Mouse (Mus musculus) gastrocnemius, postnatal 14 days (tissue): Measurements from ENCODE around the gene Agpat1. TPM values are rescaled to one million over a fixed set of nuclear protein-coding genes. Genes with fewer than 3 reads are reported as not detected.

ENCODE experiments used
- DNase-seq: peaks from one replicate; pipeline ENCODE4 v3.0.0; 2021; ENCODE audit warnings: mixed read lengths
- intact Hi-C: fragments of 180-260 bp; cut with DNase I; formaldehyde crosslinking; loops from one replicate; pipeline ENCODE4 v1.15.1; 2025; ENCODE audit warnings: low total_unique reads
- total RNA-seq, 2 experiments: library from RNA; stranded (reverse); gene quantifications; 2 replicates each; pipeline ENCODE4 v1.2.3; 2021

Gene Agpat1
- total RNA-seq, 2 experiments from 2014 or later: 38.8 to 39.1 TPM

GRCm38 (mm10) chr17:34601796-34602195, 2.3 kb upstream of the Agpat1 start:
- intact Hi-C loops: no loop called here
- no peak for DNase-seq

- peak; percentile 97 for DNase-seq
- intact Hi-C loops: no loop called here
These were observed 544 bp upstream of the Agpat1 start, which contains the start of gene Rnf5 for GRCm38 (mm10) chr17:34603375-34604060. Gene Rnf5, minus strand, starts transcription at chr17:34603690.

- intact Hi-C loops: no loop called here
- peak; percentile 42 for DNase-seq
These were observed 612 bp downstream of the Agpat1 start for GRCm38 (mm10) chr17:34604511-34605237.

GRCm38 (mm10) chr17:34605609-34606008, 1.5 kb downstream of the Agpat1 start:
- peak; percentile 98 for DNase-seq
- intact Hi-C loops: no loop called here

GRCm38 (mm10) chr17:34606186-34607039, 2.4 kb downstream of the Agpat1 start:
- DNase-seq: peak; percentile 40
- intact Hi-C loops: no loop called here

GRCm38 (mm10) chr17:34607997-34608396, 3.9 kb downstream of the Agpat1 start:
- no peak for DNase-seq
- intact Hi-C loops: no loop called here

GRCm38 (mm10) chr17:34611050-34611449, 7.0 kb downstream of the Agpat1 start:
- intact Hi-C loops: loop anchor here (10.0 kb wide), 1 partner anchor 166 kb away; no protein-coding TSS in a partner anchor
- no peak for DNase-seq

- intact Hi-C loops: loop anchor here (10.0 kb wide), 1 partner anchor 168 kb away; no protein-coding TSS in a partner anchor
- no peak for DNase-seq
These were observed 9.1 kb downstream of the Agpat1 start for GRCm38 (mm10) chr17:34613054-34613645.

GRCm38 (mm10) chr17:34613830-34614229, 9.8 kb downstream of the Agpat1 start:
- intact Hi-C loops: loop anchor here (10.0 kb wide), 1 partner anchor 169 kb away; no protein-coding TSS in a partner anchor
- DNase-seq: no peak

GRCm38 (mm10) chr17:34615871-34616270, 11.8 kb downstream of the Agpat1 start, which contains the start of gene Egfl8:
Gene Egfl8, minus strand, starts transcription at chr17:34615971.
- intact Hi-C loops: loop anchor here (5.0 to 10.0 kb wide), 2 partner anchors 44 to 171 kb away; no protein-coding TSS in a partner anchor
- DNase-seq: no peak

GRCm38 (mm10) chr17:34618999-34619398, 14.9 kb downstream of the Agpat1 start:
- no peak for DNase-seq
- intact Hi-C loops: loop anchor here (5.0 to 10.0 kb wide), 2 partner anchors 47 to 174 kb away; no protein-coding TSS in a partner anchor

- no peak for DNase-seq
- intact Hi-C loops: no loop called here
These were observed 16.9 kb downstream of the Agpat1 start for GRCm38 (mm10) chr17:34621006-34621405.

- no peak for DNase-seq
- intact Hi-C loops: no loop called here
These were observed 19.1 kb downstream of the Agpat1 start for GRCm38 (mm10) chr17:34623161-34623560.

GRCm38 (mm10) chr17:34624981-34625380, 20.9 kb downstream of the Agpat1 start:
- intact Hi-C loops: no loop called here
- DNase-seq: no peak

- no peak for DNase-seq
- intact Hi-C loops: no loop called here
These were observed 22.2 kb downstream of the Agpat1 start for GRCm38 (mm10) chr17:34626062-34626772.

- intact Hi-C loops: no loop called here
- DNase-seq: no peak
These were observed 22.7 kb downstream of the Agpat1 start for GRCm38 (mm10) chr17:34626773-34627092.

GRCm38 (mm10) chr17:34627093-34627942, 23.3 kb downstream of the Agpat1 start:
- intact Hi-C loops: no loop called here
- peak; percentile 91 for DNase-seq
